Mouse (Mus musculus): ENCODE data around the gene Apobec3.

Gene Apobec3

GRCm38 (mm10) chr15:79891436-79892212 is at the start of gene Apobec3:
TSS of gene Apobec3 (plus strand) at chr15:79891659.
- DNase-seq (ENCODE audit: low spot score in 2 of 2): peak; percentile 54 to 62

GRCm38 (mm10) chr15:79842985-79843384 is 48.5 kb upstream of the Apobec3 start:
- no peak for DNase-seq (ENCODE audit: low spot score in 2 of 2)

GRCm38 (mm10) chr15:79845986-79846385 is 45.5 kb upstream of the Apobec3 start:
- DNase-seq (ENCODE audit: low spot score in 2 of 2): no peak

- no peak for DNase-seq (ENCODE audit: low spot score in 2 of 2)
Measured at GRCm38 (mm10) chr15:79847100-79847499, 44.4 kb upstream of the Apobec3 start.

DNA sequence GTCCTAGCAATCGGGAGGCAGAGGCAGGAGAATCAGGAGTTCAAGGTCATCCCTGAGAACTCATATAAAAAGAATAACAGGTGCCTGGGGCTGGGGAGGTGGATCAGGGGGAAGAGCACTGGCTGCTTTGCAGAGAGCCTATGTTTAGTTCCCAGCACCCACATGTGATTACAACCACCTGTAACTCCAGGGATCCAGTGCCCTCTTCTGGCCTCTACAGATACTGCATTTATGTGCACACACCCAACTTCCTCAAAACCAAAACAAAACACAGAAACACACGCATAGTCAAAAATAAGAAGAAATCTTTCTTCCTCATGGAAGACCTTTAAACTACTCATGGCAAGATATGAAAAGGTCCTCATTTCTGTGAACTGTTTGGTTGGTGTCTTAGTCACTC is 41.3 kb upstream of the Apobec3 start:
- no peak for DNase-seq (ENCODE audit: low spot score in 2 of 2)

GRCm38 (mm10) chr15:79858979-79859378 is 32.5 kb upstream of the Apobec3 start:
- no peak for DNase-seq (ENCODE audit: low spot score in 2 of 2)

DNA sequence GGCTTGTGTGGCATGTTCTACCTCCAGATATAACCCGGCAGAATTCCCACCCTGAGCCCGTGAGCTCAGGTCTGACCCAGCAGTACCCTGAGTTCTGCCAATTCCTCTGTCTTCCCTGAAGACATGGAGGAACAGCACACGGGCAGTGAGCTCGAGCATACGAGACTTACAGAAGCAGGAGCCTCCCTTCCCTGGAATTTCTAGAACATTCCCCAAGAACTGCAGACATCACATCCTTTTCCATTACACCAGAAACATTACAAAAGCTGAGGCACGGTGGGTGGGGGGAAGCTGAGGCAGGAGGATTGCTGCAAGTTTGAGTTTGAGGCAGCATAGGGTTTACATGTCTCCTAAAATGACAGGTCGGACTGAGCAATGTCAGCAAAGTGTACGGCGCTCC is 31.6 kb upstream of the Apobec3 start:
- no peak for DNase-seq (ENCODE audit: low spot score in 2 of 2)

GRCm38 (mm10) chr15:79867260-79868002 is 24.0 kb upstream of the Apobec3 start:
- DNase-seq (ENCODE audit: low spot score in 2 of 2): no peak

DNA sequence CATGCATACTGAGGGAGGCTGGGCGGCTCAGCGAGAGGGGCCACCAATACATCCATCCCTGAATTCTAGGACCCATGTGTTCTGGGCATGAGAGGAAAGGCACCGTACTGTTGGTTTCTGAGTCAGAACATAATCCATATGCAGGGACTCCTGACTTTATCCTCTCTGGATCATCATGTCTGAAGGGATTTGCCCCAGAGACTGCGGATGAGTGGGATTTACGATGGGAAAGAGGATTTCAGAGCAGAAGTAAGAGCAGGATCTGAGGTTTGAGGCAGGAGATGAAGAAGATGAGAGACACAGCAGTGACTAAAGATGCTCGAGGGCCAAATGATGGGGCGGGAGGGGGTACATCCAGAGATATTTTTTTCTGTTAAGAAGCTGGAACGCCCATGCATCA is 17.9 kb upstream of the Apobec3 start:
- DNase-seq (ENCODE audit: low spot score in 2 of 2): no peak

GRCm38 (mm10) chr15:79873995-79874394 is 17.5 kb upstream of the Apobec3 start:
- no peak for DNase-seq (ENCODE audit: low spot score in 2 of 2)

- no peak for DNase-seq (ENCODE audit: low spot score in 2 of 2)
Measured at GRCm38 (mm10) chr15:79875261-79875995, 16.0 kb upstream of the Apobec3 start.

GRCm38 (mm10) chr15:79878725-79879136 is 12.7 kb upstream of the Apobec3 start:
- DNase-seq (ENCODE audit: low spot score in 2 of 2): no peak

- peak in 1 of 2 experiments; percentile 66 for DNase-seq (ENCODE audit: low spot score in 2 of 2)
Measured at GRCm38 (mm10) chr15:79879319-79879718, 12.1 kb upstream of the Apobec3 start.

DNA sequence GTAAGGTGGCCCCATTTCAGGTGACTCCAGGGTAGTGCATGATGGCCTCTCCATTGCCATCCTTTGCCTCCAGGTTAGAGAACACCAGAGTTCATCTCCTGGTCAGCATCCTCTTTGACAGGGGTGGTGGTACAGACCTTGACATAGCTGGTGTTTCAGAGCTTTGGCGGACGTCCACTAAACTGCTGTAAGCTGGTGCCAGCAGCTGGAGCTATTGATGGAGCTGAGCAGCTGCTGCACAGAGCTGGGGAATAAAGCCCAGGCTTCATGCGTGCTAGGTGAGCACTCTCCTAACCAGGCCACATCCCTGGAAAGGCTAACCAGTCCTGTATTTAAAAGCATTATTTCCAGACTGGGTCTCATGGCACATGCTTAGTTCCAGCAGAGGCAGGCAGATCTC is 11.0 kb upstream of the Apobec3 start:
- DNase-seq (ENCODE audit: low spot score in 2 of 2): no peak

DNA sequence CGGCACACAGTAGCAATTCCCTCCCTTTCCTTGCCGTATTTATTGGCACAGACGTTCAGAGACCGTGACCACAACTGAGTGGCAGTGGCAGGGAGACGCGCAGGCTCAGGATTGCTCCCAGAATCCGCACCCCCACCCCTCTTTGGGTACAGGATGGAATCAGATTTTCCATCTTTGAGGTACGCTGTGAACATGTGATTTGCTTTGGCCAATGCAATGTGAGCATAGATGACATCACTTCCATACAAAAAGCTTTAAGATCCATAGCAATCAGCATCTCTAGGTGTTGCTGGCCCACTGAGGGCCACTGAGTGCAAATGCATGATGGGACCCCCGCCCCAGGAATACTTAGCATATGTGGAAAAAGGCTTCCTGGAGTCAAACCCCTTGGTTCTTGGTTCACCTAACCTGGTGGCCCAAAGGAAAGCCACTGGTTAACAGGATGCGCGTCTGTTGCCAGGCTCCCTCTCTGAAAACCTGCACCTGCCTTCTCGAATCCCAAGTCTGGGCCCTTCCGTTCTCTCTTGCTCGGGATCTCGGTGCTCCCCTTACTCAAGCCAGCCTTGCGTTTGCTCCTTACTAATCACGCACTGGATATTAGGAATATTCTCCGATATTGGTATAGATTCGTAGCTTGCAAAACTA is 8.7 kb upstream of the Apobec3 start:
- peak in 1 of 2 experiments; percentile 38 for DNase-seq (ENCODE audit: low spot score in 2 of 2)

GRCm38 (mm10) chr15:79883352-79883822 is 8.1 kb upstream of the Apobec3 start:
- peak; percentile 96 to 97 for DNase-seq (ENCODE audit: low spot score in 2 of 2)

GRCm38 (mm10) chr15:79884820-79885219 is 6.6 kb upstream of the Apobec3 start:
- no peak for DNase-seq (ENCODE audit: low spot score in 2 of 2)

DNA sequence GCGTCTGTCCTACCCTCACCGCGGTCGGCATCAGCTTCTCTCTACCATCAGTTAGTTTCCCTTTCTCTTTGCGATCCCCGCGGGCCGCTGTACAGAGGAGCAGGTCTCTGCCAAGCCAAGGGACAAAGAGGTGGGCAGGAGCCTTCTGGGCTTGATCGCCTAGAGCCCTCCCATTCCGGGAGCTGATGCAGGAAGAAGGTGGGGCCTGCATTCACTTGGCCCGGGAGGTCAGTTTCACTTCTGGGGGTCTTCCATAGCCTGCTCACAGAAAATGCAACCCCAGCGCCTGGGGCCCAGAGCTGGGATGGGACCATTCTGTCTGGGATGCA is 718 bp downstream of the Apobec3 start:
- DNase-seq (ENCODE audit: low spot score in 2 of 2): peak in 1 of 2 experiments; percentile 28

DNA sequence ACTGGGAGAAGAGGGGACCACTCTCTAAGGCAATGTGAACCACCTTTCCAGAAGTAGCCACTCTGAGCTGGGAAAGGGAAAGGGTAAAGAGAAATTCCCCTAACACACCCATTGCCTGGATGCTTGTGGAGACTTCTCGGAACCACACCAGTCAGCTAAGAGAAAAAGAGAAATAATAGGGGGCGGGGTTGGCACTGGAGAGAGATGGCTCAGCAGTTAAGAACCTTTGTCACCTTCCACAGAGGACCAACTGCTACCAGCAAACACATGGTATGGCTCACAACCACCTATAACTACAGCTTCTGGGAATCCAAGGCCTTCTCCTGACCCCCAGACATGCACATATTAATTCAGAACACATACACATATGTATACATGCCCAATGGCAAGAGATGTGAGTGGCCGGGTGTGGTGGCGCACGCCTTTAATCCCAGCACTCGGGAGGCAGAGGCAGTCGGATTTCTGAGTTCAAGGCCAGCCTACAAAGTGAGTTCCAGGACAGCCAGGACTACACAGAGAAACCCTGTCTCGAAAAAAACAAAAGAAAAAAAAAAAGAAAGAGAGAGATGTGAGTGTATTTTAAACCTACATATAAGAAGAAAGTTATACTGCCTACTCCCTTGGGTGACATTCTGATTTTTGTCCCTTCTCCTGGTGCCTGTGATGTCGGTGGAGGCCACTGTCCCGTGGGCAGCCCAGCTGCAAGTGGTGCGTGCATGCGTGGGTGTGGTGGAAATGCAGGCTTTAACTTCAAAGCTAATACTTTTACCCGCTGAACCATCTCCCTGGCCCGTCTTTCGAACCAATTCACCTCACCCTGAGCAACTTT is 1.8 kb downstream of the Apobec3 start:
- no peak for DNase-seq (ENCODE audit: low spot score in 2 of 2)

DNA sequence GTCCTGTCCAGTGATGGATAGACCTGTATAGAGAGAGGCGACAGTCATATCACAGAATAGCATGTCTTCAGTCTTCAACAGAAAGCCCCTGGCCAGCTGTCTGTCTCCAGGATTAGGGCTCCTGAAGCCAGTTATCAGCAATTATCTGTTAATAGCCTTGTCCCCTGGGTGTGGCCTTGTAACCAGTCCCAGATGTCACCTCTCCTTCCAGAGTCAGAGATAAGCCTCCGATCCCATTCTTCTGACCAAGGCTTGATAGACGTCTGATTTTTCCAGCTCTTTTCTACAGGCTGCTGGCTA is 2.3 kb downstream of the Apobec3 start:
- DNase-seq (ENCODE audit: low spot score in 2 of 2): no peak

GRCm38 (mm10) chr15:79894343-79894742 is 2.9 kb downstream of the Apobec3 start:
- DNase-seq (ENCODE audit: low spot score in 2 of 2): no peak

All from cerebellum, postnatal 4 days (tissue).